Mouse (Mus musculus) MEL (cell line): ENCODE measurements at regions not wholly inside any gene's neighbourhood (a gene's known extent, or its start where the extent isn't known, plus 50 kb on each side); places are given as distances from the start of the nearest gene placed in this dataset.

Experiments
- E2F4 ChIP-seq: IDR thresholded peaks from 2 replicates; pipeline ENCODE4 v1.6.1; 2011; ENCODE audit warnings: low read depth, low read length, improper control_type of control experiment, borderline replicate concordance
- ELF1 ChIP-seq: IDR thresholded peaks from 2 replicates; pipeline ENCODE4 v1.6.1; 2014; ENCODE audit warnings: low read depth, mild to moderate bottlenecking, inconsistent platforms, low read length, improper control_type of control experiment, moderate library complexity
- GATA1 ChIP-seq: IDR thresholded peaks from 2 replicates; pipeline ENCODE4 v1.6.1; 2011; ENCODE audit warnings: low read depth, low read length, improper control_type of control experiment

DNA sequence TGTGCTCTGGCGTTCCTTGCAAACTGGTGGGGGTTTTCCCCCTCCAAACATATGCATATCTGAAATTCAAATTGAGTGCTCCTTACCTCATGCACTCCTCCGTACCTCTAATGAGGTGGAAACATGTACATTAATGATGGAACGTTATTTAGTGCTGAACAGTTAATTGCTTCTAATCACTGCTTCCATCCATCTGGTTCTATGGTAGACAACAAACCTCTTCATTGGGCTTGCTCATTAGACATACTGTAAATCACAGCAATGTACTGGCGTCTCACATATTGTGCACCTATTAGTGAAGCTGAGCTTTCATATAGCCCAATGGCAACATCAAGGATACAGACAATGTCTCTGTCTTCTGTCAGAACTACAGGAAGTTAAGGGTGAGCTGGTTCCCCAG, 85.3 kb downstream of the Naa11 start:
- no peak for TF ChIP-seq GATA1
- TF ChIP-seq E2F4 = no peak
- no peak for TF ChIP-seq ELF1
